20 mouse cellular contexts compared by ENCODE assay signal in the genomic region with DNA sequence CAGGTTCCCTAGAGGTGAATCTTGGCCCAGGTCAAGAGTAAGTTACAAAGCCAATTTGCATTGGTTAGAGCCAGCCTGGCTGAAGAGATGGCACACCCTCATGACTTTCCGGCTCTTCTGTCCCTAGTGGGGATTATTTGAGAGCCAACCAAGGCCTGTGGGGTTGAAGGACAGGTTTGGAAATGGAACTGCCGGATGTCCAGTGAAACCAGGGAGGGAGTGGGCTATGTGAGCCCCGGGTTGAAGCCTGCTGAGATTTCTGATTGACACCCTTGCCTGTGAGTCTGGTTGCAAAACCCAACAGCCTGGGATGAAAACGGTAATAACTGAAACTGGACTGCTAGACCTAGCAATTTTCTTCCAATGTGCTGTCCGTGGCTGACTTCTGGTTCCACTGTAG.
DNase-seq lines count a peak whose midpoint lies in the region; TF ChIP-seq lines count a peak whose summit lies in the region.
"Had no signal": no experiment of that assay in that cellular context is flagged by ENCODE, and none has a peak within 500 bp of the region (broad histone marks: within the 10 kb centered on the region; RNA-seq: fewer than 3 reads in every experiment).

No protein-coding gene starts in this region.

- 90% methylated on average over 5 of the region's 5 CpGs for WGBS in heart, embryonic 10.5 days
- 91% methylated on average over 5 of the region's 5 CpGs for WGBS in heart, adult 2 months
- 94% methylated on average over 5 of the region's 5 CpGs for WGBS in limb, embryonic 10.5 days

- no peak overlapping the region for H3K27ac ChIP-seq in heart, embryonic 10.5 days
- no peak overlapping the region for H3K27ac ChIP-seq in heart, adult 2 months
- H3K27ac ChIP-seq in limb, embryonic 10.5 days: 0 out of 2 replicates have a peak overlapping the region, but pooled peaks have one; percentile 85

- no peaks in the 10 kb centered on the region for H3K27me3 ChIP-seq in heart, embryonic 10.5 days (ENCODE audit: insufficient read depth, poor library complexity, severe bottlenecking)
- no peaks in the 10 kb centered on the region for H3K27me3 ChIP-seq in heart, adult 2 months (ENCODE audit: control insufficient read depth, insufficient read depth, low read length)
- H3K27me3 ChIP-seq in limb, embryonic 10.5 days (ENCODE audit: low read depth, poor library complexity, severe bottlenecking): no peaks in the 10 kb centered on the region
- H3K27me3 ChIP-seq: CH12.LX, Patski had no signal

- DNase-seq in adrenal gland, postnatal 10 days: peak; percentile 14
- no peak for DNase-seq in adrenal gland, adult 8-10 months
- peak; percentile 71 for DNase-seq in heart, adult 11 months
- no peak for DNase-seq in heart, postnatal 36 days
- DNase-seq in heart, embryonic 10.5 days (ENCODE audit: low spot score): peak; percentile 71
- no peak for DNase-seq in heart, adult 2 months
- no peak for DNase-seq in limb, embryonic 10.5 days (ENCODE audit: low spot score)
- no peak for DNase-seq in kidney, adult 9 months
- DNase-seq: adrenal gland, adult 2 months; adrenal gland, postnatal 14 days; adrenal gland, postnatal 25 days; adrenal gland, postnatal 36 days; B cell, adult 2 months; cerebellum, adult 11 months; cerebellum, adult 11-12 months; cerebellum, adult 18-20 months; cerebellum, adult 2 months had no signal

- H3K9me3 ChIP-seq in heart, embryonic 10.5 days: no peaks in the 10 kb centered on the region
- H3K9me3 ChIP-seq in limb, embryonic 10.5 days (replicated peaks): no peaks in the 10 kb centered on the region
- H3K9me3 ChIP-seq: G1E had no signal

- intact Hi-C loops in heart, postnatal 36 days (cut with DNase I): no loop called here
- intact Hi-C loops in heart, adult 2 months (cut with DNase I): no loop called here

- peaks cover 7% of the 10 kb centered on the region for H3K4me1 ChIP-seq in heart, embryonic 10.5 days
- H3K4me1 ChIP-seq in heart, adult 2 months (ENCODE audit: control insufficient read depth, insufficient read depth, low read length): no peaks in the 10 kb centered on the region
- peaks cover 36% of the 10 kb centered on the region for H3K4me1 ChIP-seq in limb, embryonic 10.5 days

- TF ChIP-seq POLR2A in heart, adult 2 months (IDR thresholded peaks at IDR 0.05; ENCODE audit: insufficient read depth, low read depth, low read length): no peak

- no peak for TF ChIP-seq EP300 in heart, adult 2 months (IDR thresholded peaks at IDR 0.05; ENCODE audit: insufficient read depth, low read depth, low read length)

- H3K79me2 ChIP-seq in heart, adult 2 months (replicated peaks; ENCODE audit: control insufficient read depth, insufficient read depth, low read length): no peaks in the 10 kb centered on the region

- TF ChIP-seq CTCF in heart, adult 2 months (IDR thresholded peaks at IDR 0.05): no peak

- peaks cover 9% of the 10 kb centered on the region; the same call in 1 of the 2 replicates for H3K36me3 ChIP-seq in heart, embryonic 10.5 days
- H3K36me3 ChIP-seq in heart, adult 2 months (ENCODE audit: control insufficient read depth, insufficient read depth, low read length): no peaks in the 10 kb centered on the region; the same call in 1 of the 2 replicates
- no peaks in the 10 kb centered on the region for H3K36me3 ChIP-seq in limb, embryonic 10.5 days
- H3K36me3 ChIP-seq: G1E had no signal

- H3K9ac ChIP-seq in heart, adult 2 months (ENCODE audit: low read depth, low read length): no peak overlapping the region

- H3K4me3 ChIP-seq in heart, embryonic 10.5 days: no peak overlapping the region
- H3K4me3 ChIP-seq in heart, adult 2 months: no peak overlapping the region
- H3K4me3 ChIP-seq in limb, embryonic 10.5 days: no peak overlapping the region

Comparison
In these comparisons a context has a peak if more than half of its experiments do, and no peak if none do; other contexts are left out.
1. DNase-seq: peak in adrenal gland, postnatal 10 days (single experiment), heart, adult 11 months (single experiment) and heart, embryonic 10.5 days (single experiment); none in adrenal gland, adult 8-10 months (single experiment), heart, postnatal 36 days (0 of 2), heart, adult 2 months (0 of 2), limb, embryonic 10.5 days (single experiment) and kidney, adult 9 months (single experiment).